Mouse (Mus musculus) limb, embryonic 11.5 days (tissue): ENCODE measurements around the gene Fbxl18. TPM values are rescaled to one million over a fixed set of nuclear protein-coding genes. Genes with fewer than 3 reads are reported as not detected.

Experiments
- ATAC-seq: fragments of 200-750 bp; cut with Nextera tagmentation; 2 replicates; pipeline ENCODE4 v1.8.0; 2017; ENCODE audit warnings: low read depth; ENCODE audit not compliant: insufficient number of reproducible peaks, low FRiP score, low TSS enrichment
- DNase-seq: peaks from one replicate; pipeline ENCODE4 v3.0.0-alpha.2; 2015; ENCODE audit warnings: low spot score
- H3K27ac ChIP-seq: fragments of 300-500 bp; sonication (generic); replicated peaks from 2 replicates; pipeline ENCODE4 v1.5.1; 2014; ENCODE audit warnings: low read depth, mild to moderate bottlenecking, low read length
- H3K27me3 ChIP-seq: fragments of 300-500 bp; sonication (generic); 2 replicates; pipeline ENCODE4 v1.6.1; 2014; ENCODE audit warnings: mild to moderate bottlenecking, low read length, mixed read lengths; ENCODE audit not compliant: control insufficient read depth, insufficient read depth
- H3K36me3 ChIP-seq: fragments of 300-500 bp; sonication (generic); 2 replicates; pipeline ENCODE4 v1.6.1; 2014; ENCODE audit warnings: mild to moderate bottlenecking, low read length, moderate library complexity, mixed read lengths; ENCODE audit not compliant: control insufficient read depth, insufficient read depth
- H3K4me1 ChIP-seq: fragments of 300-500 bp; sonication (generic); 2 replicates; pipeline ENCODE4 v1.6.1; 2014; ENCODE audit warnings: low read length, mixed read lengths; ENCODE audit not compliant: control insufficient read depth, insufficient read depth
- H3K4me2 ChIP-seq: fragments of 300-500 bp; sonication (generic); 2 replicates; pipeline ENCODE4 v1.6.1; 2014; ENCODE audit warnings: low read depth, mild to moderate bottlenecking, moderate library complexity; ENCODE audit not compliant: severe bottlenecking
- H3K4me3 ChIP-seq: fragments of 300-500 bp; sonication (generic); 2 replicates; pipeline ENCODE4 v1.5.1; 2014; ENCODE audit warnings: low read depth, low read length
- H3K9ac ChIP-seq: fragments of 300-500 bp; sonication (generic); 2 replicates; pipeline ENCODE4 v1.6.1; 2014; ENCODE audit warnings: mild to moderate bottlenecking, low read length
- H3K9me3 ChIP-seq: fragments of 300-500 bp; sonication (generic); 2 replicates; pipeline ENCODE4 v1.6.1; 2016; ENCODE audit warnings: low read length; ENCODE audit not compliant: control insufficient read depth
- WGBS: fragments of 180-500 bp; shearing (Covaris S2); extraction: QIAGEN DNeasy Blood & Tissue Kit; methylation state at CpG from one replicate; pipeline ENCODE4 v1.1.7; 2014; 5-methylcytosine and 5-hydroxymethylcytosine counted together
- polyA plus RNA-seq: library from polyadenylated mRNA; unstranded; fragments of >200 nt; fragmentation: Nextera tagmentation; extraction: Ambion mirVana; gene quantifications from 2 replicates; pipeline ENCODE4 v1.2.1, GENCODE M21; 2014

Fbxl18 gene
- polyA plus RNA-seq, 1 experiment from 2014 or later, result 11.1 TPM

DNA sequence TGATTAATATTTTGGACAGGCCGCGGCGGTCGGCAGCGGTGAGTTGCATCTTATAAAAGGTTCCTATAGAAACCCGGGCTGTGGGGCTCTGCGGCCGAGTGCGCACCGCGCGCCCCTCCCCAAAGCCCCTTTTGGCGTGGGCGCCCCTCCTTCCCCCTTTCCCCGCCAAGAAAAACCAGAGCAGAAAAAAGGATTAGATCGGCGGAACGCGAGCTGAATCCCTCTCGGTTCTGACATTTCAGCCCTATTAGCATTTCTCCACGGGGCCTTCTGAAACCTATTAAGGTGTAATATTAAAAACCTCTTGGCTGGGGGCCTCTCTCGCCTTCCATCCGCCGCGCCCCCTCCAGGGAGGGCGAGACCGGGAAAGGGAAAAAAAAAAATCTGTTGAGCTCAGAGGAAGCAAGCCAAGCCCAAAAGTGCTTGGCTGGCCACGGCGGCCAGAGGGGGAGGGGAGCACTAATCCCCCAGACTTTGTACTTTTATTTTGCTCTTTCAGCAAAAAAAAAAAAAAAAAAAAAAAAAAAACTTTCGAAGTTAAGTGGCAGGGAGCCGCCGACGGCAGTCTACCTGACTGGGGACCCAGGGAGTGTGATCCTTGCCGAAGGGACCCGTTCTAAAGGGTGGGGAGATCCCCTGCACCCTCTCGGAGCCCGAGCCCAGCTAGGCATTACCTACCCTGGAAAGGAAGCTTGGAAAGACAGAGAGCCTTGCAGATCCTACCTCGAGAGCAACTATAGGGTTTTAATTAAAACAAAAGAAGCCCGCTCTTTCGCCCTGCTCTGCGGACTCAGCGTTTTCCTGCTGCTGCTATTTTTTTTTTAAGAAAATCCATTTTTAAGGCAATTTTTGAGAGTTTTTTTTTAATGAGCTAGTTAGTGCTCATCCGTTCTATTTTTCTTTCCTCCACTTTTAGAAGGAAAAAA is 76.5 kb downstream of the Fbxl18 start:
- WGBS, result under 1% methylated on average over 43 of the region's 43 CpGs
- Histone ChIP-seq H3K27ac (peak overlapping the region; percentile 100), H3K4me2 (peak overlapping the region; percentile 71), H3K4me3 (peak overlapping the region; percentile 93), H3K9ac (peak overlapping the region; percentile 99), H3K9me3 (no peaks in the 10 kb centered on the region), H3K4me1 (peaks cover under 1% of the 10 kb centered on the region; the same call in 1 of the 2 replicates), H3K27me3 (no peaks in the 10 kb centered on the region), H3K36me3 (no peaks in the 10 kb centered on the region)
- DNase-seq, result peak; percentile 88
- no peak for ATAC-seq

DNA sequence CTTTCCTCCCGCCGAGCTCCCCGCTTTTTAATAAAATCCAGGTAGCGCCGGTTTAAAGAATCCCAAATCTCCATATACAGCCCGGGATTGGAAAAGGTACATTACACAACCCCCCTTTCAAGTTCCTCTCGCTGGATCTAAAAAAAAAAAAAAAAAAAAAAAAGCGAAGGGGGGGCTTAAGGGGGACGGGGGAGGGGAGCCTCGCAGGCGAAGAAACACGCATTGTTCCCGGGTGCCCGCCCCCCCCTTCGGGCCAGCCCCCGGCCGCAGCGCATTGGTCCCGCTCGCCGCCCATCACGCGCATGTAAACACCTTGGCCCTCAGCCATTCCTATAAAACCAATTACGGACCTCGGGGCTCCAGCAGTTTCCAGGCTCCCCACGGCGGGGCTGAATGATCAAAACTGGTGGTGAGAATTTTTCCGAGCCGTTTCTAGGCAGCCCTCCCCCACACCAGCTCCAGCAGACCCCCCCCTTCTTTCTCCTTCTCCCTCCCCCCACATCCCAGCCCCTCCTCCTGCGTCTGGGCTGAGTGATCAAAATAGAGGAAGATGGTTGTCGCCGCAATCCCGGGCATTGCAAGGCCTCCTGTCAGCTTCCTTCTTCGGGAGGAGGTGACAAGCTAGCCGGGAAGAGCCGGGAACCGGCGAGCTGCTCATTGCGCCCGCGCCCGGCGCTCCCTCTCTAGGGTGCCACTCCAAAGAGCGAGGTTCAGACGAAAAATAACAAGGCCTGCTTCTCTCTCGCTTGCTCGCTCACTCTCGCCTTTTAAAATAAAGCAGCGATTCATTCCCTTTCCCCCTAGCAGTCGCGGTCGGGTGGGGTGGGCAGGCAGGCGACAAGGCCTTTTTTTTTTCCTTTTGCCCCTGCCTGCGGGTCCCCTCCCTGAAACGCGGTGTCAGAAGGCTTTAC is 77.4 kb downstream of the Fbxl18 start, which contains the start of gene Tnrc18:
TSS of gene Tnrc18 (minus strand) at position 139 of the 911 bp plus-strand sequence.
- no peaks in the 10 kb centered on the region for H3K9me3 ChIP-seq
- WGBS, result under 1% methylated on average over 56 of the region's 56 CpGs
- peak within 1 kb of the TSS; percentile 100 for H3K9ac ChIP-seq
- peak within 1 kb of the TSS; percentile 97 for H3K4me2 ChIP-seq
- DNase-seq, result peak; percentile 100
- peak within 1 kb of the TSS; percentile 100 for H3K27ac ChIP-seq
- no peaks in the 10 kb centered on the region for H3K36me3 ChIP-seq
- ATAC-seq, result peak; percentile 70
- H3K4me3 ChIP-seq, result peak within 1 kb of the TSS; percentile 93
- H3K4me1 ChIP-seq, result peaks cover 7% of the 10 kb centered on the region
- H3K27me3 ChIP-seq, result no peaks in the 10 kb centered on the region

Other genes starting within 250 kb of the Fbxl18 start
- 12.9 and 13.0 TPM in 2 replicates for gene Slc29a4, start 202.9 kb downstream of the Fbxl18 start, polyA plus RNA-seq
- 42.2 and 43.3 TPM in 2 replicates for gene Tnrc18, start 77.8 kb downstream of the Fbxl18 start, polyA plus RNA-seq
- 16,455 and 16,911 TPM in 2 replicates for gene Actb, start 11.3 kb upstream of the Fbxl18 start, polyA plus RNA-seq
- 678 and 708 TPM in 2 replicates for gene Fscn1, start 64.9 kb upstream of the Fbxl18 start, polyA plus RNA-seq
- 36.6 and 37.7 TPM in 2 replicates for gene Rnf216, start 217.6 kb upstream of the Fbxl18 start, polyA plus RNA-seq